Mouse (Mus musculus) lung, postnatal 0 days (tissue): ENCODE results near the gene Slc6a18.

Experiments used
- CTCF ChIP-seq: IDR thresholded peaks from 2 replicates; pipeline ENCODE4 v1.5.1; 2016; ENCODE audit warnings: antibody characterized with exemption, mild to moderate bottlenecking
- EP300 ChIP-seq: IDR thresholded peaks from 2 replicates; pipeline ENCODE4 v1.6.1; 2016; ENCODE audit warnings: antibody characterized with exemption, mild to moderate bottlenecking, control low read depth

DNA sequence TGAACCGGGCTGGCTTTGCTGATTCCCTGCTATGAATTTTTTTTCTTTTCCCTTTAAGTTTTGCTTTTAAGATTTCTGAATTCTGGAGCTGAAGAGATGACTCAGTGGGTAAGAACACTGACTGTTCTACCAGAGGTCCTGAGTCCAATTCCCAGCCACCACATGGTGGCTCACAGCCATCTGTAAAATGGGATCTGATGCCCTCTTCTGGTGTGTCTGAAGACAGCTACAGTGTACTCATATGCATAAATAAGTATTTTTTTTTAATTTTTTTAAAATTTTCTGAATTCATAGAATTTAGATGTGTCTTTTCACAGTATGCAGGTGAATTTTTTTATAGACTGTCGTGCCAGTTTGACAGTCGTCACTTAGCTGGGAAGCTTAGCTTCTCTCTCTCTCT lies 46.0 kb downstream of the Slc6a18 start:
- TF ChIP-seq CTCF = no peak
- no peak for TF ChIP-seq EP300
